Mouse (Mus musculus): ENCODE data around the gene Prkra. TPM values are rescaled to one million over a fixed set of nuclear protein-coding genes. Genes with fewer than 3 reads are reported as not detected.
A peak's percentile ranks its signal among the peaks of the same experiment; 100 is the strongest.

Prkra gene
- total and polyA plus RNA-seq, 2 experiments from 2014 or later = 82.9 to 105 TPM

GRCm38 (mm10) chr2:76592401-76592924 is 55.4 kb downstream of the Prkra start:
- DNase-seq (ENCODE audit: low spot score) (no peak), ATAC-seq (no peak)
- WGBS = 88% methylated on average over 3 of the region's 3 CpGs
- H3K27ac ChIP-seq = no peak overlapping the region
- no peak for TF ChIP-seq CTCF (IDR thresholded peaks at IDR 0.05; ENCODE audit: low read depth)
- H3K9me3 ChIP-seq (ENCODE audit: low read length) = no peaks in the 10 kb centered on the region
- H3K4me3 ChIP-seq (ENCODE audit: low read length) = no peak overlapping the region
- no peak overlapping the region for H3K9ac ChIP-seq (replicated peaks; ENCODE audit: low read length)
- no peaks in the 10 kb centered on the region for H3K27me3 ChIP-seq (ENCODE audit: insufficient read depth, low read length)
- no peaks in the 10 kb centered on the region for H3K4me1 ChIP-seq (ENCODE audit: insufficient read depth, low read length)
- no peak overlapping the region for H3K4me2 ChIP-seq (ENCODE audit: low read depth, low read length)
- H3K36me3 ChIP-seq (ENCODE audit: insufficient read depth, low read length) = peaks cover 26% of the 10 kb centered on the region

- H3K27me3 ChIP-seq (ENCODE audit: insufficient read depth, low read length) = no peaks in the 10 kb centered on the region
- H3K36me3 ChIP-seq (ENCODE audit: insufficient read depth, low read length) = peaks cover 34% of the 10 kb centered on the region
- no peaks in the 10 kb centered on the region for H3K9me3 ChIP-seq (ENCODE audit: low read length)
- no peak overlapping the region for H3K4me2 ChIP-seq (ENCODE audit: low read depth, low read length)
- no peak overlapping the region for H3K4me3 ChIP-seq (ENCODE audit: low read length)
- DNase-seq (ENCODE audit: low spot score) (no peak), ATAC-seq (no peak)
- H3K9ac ChIP-seq (replicated peaks; ENCODE audit: low read length) = no peak overlapping the region
- no peaks in the 10 kb centered on the region for H3K4me1 ChIP-seq (ENCODE audit: insufficient read depth, low read length)
- H3K27ac ChIP-seq = no peak overlapping the region
- no peak for TF ChIP-seq CTCF (IDR thresholded peaks at IDR 0.05; ENCODE audit: low read depth)
- 92% methylated on average over 7 of the region's 7 CpGs for WGBS
These were observed 57.6 kb downstream of the Prkra start for GRCm38 (mm10) chr2:76590221-76590620.

GRCm38 (mm10) chr2:76586906-76587305 is 60.9 kb downstream of the Prkra start:
- Histone ChIP-seq H3K9me3 (ENCODE audit: low read length) (no peaks in the 10 kb centered on the region), H3K36me3 (ENCODE audit: insufficient read depth, low read length) (peaks cover 22% of the 10 kb centered on the region; the same call in 1 of the 2 replicates), H3K4me2 (ENCODE audit: low read depth, low read length) (no peak overlapping the region), H3K4me3 (ENCODE audit: low read length) (no peak overlapping the region), H3K4me1 (ENCODE audit: insufficient read depth, low read length) (no peaks in the 10 kb centered on the region), H3K27ac (no peak overlapping the region), H3K27me3 (ENCODE audit: insufficient read depth, low read length) (no peaks in the 10 kb centered on the region), H3K9ac (replicated peaks; ENCODE audit: low read length) (no peak overlapping the region)
- WGBS = 75% methylated on average over 10 of the region's 10 CpGs
- no peak for DNase-seq (ENCODE audit: low spot score)
- no peak for ATAC-seq
- TF ChIP-seq CTCF (IDR thresholded peaks at IDR 0.05; ENCODE audit: low read depth) = peak; percentile 28; the same call in 1 of the 2 replicates

GRCm38 (mm10) chr2:76585090-76585489 is 62.7 kb downstream of the Prkra start:
- no peak overlapping the region for H3K27ac ChIP-seq
- H3K36me3 ChIP-seq (ENCODE audit: insufficient read depth, low read length) = peaks cover 22% of the 10 kb centered on the region; the same call in 1 of the 2 replicates
- 93% methylated on average over 13 of the region's 13 CpGs for WGBS
- ATAC-seq (no peak), DNase-seq (ENCODE audit: low spot score) (no peak)
- no peak overlapping the region for H3K4me3 ChIP-seq (ENCODE audit: low read length)
- no peaks in the 10 kb centered on the region for H3K9me3 ChIP-seq (ENCODE audit: low read length)
- peak; percentile 28; the same call in 1 of the 2 replicates for TF ChIP-seq CTCF (IDR thresholded peaks at IDR 0.05; ENCODE audit: low read depth)
- H3K9ac ChIP-seq (replicated peaks; ENCODE audit: low read length) = no peak overlapping the region
- no peaks in the 10 kb centered on the region for H3K4me1 ChIP-seq (ENCODE audit: insufficient read depth, low read length)
- H3K4me2 ChIP-seq (ENCODE audit: low read depth, low read length) = no peak overlapping the region
- no peaks in the 10 kb centered on the region for H3K27me3 ChIP-seq (ENCODE audit: insufficient read depth, low read length)

Other genes starting within 250 kb of the Prkra start
- gene Osbpl6, start 241.5 kb downstream of the Prkra start, total RNA-seq (2014; rRNA removed) = 23.8 and 37.8 TPM in 2 replicates
- gene Osbpl6, start 241.5 kb downstream of the Prkra start, polyA plus RNA-seq (2015; fragmentation: Nextera tagmentation; extraction: Ambion mirVana) = 28.6 and 30.9 TPM in 2 replicates
- gene Pjvk, start 461 bp upstream of the Prkra start, total RNA-seq (2014; rRNA removed) = 0.18 and 0.37 TPM in 2 replicates
- 0.63 and 1.5 TPM in 2 replicates for gene Pjvk, start 461 bp upstream of the Prkra start, polyA plus RNA-seq (2015; fragmentation: Nextera tagmentation; extraction: Ambion mirVana)
- gene Fkbp7, start 25.1 kb upstream of the Prkra start, total RNA-seq (2014; rRNA removed) = 2.7 and 5.9 TPM in 2 replicates
- 15.5 and 16.8 TPM in 2 replicates for gene Fkbp7, start 25.1 kb upstream of the Prkra start, polyA plus RNA-seq (2015; fragmentation: Nextera tagmentation; extraction: Ambion mirVana)
- 14.5 and 23.3 TPM in 2 replicates for gene Plekha3, start 27.3 kb upstream of the Prkra start, total RNA-seq (2014; rRNA removed)
- 8.7 and 9.7 TPM in 2 replicates for gene Plekha3, start 27.3 kb upstream of the Prkra start, polyA plus RNA-seq (2015; fragmentation: Nextera tagmentation; extraction: Ambion mirVana)